Mouse (Mus musculus) megakaryocyte, embryonic 14.5 days (primary cell): ENCODE data around the gene Rwdd2a. TPM values are rescaled to one million over a fixed set of nuclear protein-coding genes. Genes with fewer than 3 reads are reported as not detected.

Experiments
- H3K27me3 ChIP-seq: replicated peaks from 2 replicates; pipeline ENCODE3; 2012; ENCODE audit warnings: inconsistent platforms
- H3K36me3 ChIP-seq: replicated peaks from 2 replicates; pipeline ENCODE3; 2012; ENCODE audit warnings: low read length, inconsistent platforms, mixed read lengths
- H3K4me1 ChIP-seq: 2 replicates; pipeline ENCODE4 v1.6.1; 2012; ENCODE audit warnings: inconsistent platforms
- H3K4me3 ChIP-seq: replicated peaks from 2 replicates; pipeline ENCODE3; 2012; ENCODE audit warnings: moderate library complexity, mild to moderate bottlenecking, inconsistent platforms
- H3K9me3 ChIP-seq: 2 replicates; pipeline ENCODE4 v1.6.1; 2012; ENCODE audit warnings: inconsistent platforms
- FLI1 ChIP-seq: IDR thresholded peaks from 2 replicates; pipeline ENCODE4 v1.6.1; 2012; ENCODE audit warnings: low read length, inconsistent platforms, mixed read lengths
- GATA1 ChIP-seq: IDR thresholded peaks from 3 replicates; pipeline ENCODE4 v1.6.1; 2012; ENCODE audit warnings: mixed read lengths, low read length, inconsistent platforms, borderline replicate concordance
- polyA plus RNA-seq: library from polyadenylated mRNA; stranded (reverse); fragments of >175 nt; gene quantifications from 2 replicates; pipeline ENCODE4 v1.2.3, GENCODE M21; 2012; ENCODE audit warnings: low replicate concordance; ENCODE audit not compliant: insufficient read depth

Rwdd2a gene
- polyA plus RNA-seq: not detected in 2 replicates

DNA sequence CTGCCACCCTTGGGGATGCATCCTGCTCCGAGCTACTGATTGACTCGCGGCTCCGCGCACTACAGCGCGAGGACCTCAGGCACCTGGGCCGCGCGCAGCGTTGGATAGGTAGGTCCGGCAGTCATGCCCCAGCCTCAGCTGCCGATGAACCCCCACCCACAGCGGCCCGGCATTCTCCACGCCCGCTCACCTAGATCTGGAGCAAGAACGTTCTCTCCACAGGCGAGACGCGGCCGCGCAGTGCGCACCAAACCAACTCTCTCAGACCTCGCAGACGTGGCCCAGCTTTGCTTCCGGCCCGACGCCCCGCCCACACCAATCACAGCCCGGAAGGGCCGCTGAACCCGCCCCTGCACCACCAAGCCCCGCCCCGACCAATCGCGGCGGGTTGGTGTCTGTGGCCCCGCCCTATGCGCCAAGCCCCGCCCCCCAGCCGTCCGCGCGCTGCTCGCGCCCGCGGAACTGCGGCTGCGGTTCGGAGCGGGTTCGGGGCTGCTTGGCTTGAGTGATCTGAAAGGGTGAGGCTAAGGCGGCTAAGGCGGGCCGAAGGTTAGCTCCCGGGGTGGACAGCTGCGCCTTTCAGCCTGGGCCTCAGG is at the start of gene Rwdd2a, which contains the start of gene Pgm3:
Rwdd2a (plus strand) TSS at position 452 of the 596 bp plus-strand sequence.
Pgm3 (minus strand) TSS at position 303 of the 596 bp plus-strand sequence.
- peaks cover 47% of the 10 kb centered on the region for H3K4me1 ChIP-seq
- no peaks in the 10 kb centered on the region for H3K27me3 ChIP-seq
- H3K36me3 ChIP-seq: peaks cover 37% of the 10 kb centered on the region
- no peaks in the 10 kb centered on the region for H3K9me3 ChIP-seq
- peak within 1 kb of the TSS; percentile 98 for H3K4me3 ChIP-seq
- no peak for TF ChIP-seq GATA1
- no peak for TF ChIP-seq FLI1

GRCm38 (mm10) chr9:86522335-86522734 is 49.5 kb upstream of the Rwdd2a start:
- Histone ChIP-seq H3K36me3 (peaks cover 91% of the 10 kb centered on the region), H3K9me3 (no peaks in the 10 kb centered on the region), H3K4me1 (no peaks in the 10 kb centered on the region), H3K27me3 (no peaks in the 10 kb centered on the region), H3K4me3 (no peak overlapping the region)
- TF ChIP-seq GATA1: no peak
- TF ChIP-seq FLI1: no peak

GRCm38 (mm10) chr9:86525600-86525999 is 46.2 kb upstream of the Rwdd2a start:
- H3K36me3 ChIP-seq: peaks cover 72% of the 10 kb centered on the region
- no peak for TF ChIP-seq GATA1
- TF ChIP-seq FLI1: no peak

GRCm38 (mm10) chr9:86534071-86534470 is 37.7 kb upstream of the Rwdd2a start:
- no peak overlapping the region for H3K4me3 ChIP-seq
- H3K4me1 ChIP-seq: no peaks in the 10 kb centered on the region
- H3K36me3 ChIP-seq: peaks cover 62% of the 10 kb centered on the region
- no peaks in the 10 kb centered on the region for H3K27me3 ChIP-seq
- TF ChIP-seq GATA1: no peak
- TF ChIP-seq FLI1: no peak
- no peaks in the 10 kb centered on the region for H3K9me3 ChIP-seq

More at GRCm38 (mm10) chr9:86525600-86525999, 46.2 kb upstream of the Rwdd2a start:
- no peak overlapping the region for H3K4me3 ChIP-seq
- no peaks in the 10 kb centered on the region for H3K4me1 ChIP-seq
- H3K9me3 ChIP-seq: no peaks in the 10 kb centered on the region
- no peaks in the 10 kb centered on the region for H3K27me3 ChIP-seq

GRCm38 (mm10) chr9:86543451-86543850 is 28.3 kb upstream of the Rwdd2a start:
- no peaks in the 10 kb centered on the region for H3K9me3 ChIP-seq
- H3K36me3 ChIP-seq: peaks cover 77% of the 10 kb centered on the region
- H3K4me3 ChIP-seq: no peak overlapping the region
- TF ChIP-seq GATA1 (no peak), FLI1 (no peak)
- H3K27me3 ChIP-seq: no peaks in the 10 kb centered on the region
- peaks cover 11% of the 10 kb centered on the region for H3K4me1 ChIP-seq

- no peaks in the 10 kb centered on the region for H3K9me3 ChIP-seq
- peaks cover 88% of the 10 kb centered on the region for H3K36me3 ChIP-seq
- H3K27me3 ChIP-seq: no peaks in the 10 kb centered on the region
- H3K4me1 ChIP-seq: peaks cover 13% of the 10 kb centered on the region
- TF ChIP-seq FLI1: no peak
- TF ChIP-seq GATA1: no peak
- H3K4me3 ChIP-seq: no peak overlapping the region
Observed at GRCm38 (mm10) chr9:86544559-86544958, 27.2 kb upstream of the Rwdd2a start.

DNA sequence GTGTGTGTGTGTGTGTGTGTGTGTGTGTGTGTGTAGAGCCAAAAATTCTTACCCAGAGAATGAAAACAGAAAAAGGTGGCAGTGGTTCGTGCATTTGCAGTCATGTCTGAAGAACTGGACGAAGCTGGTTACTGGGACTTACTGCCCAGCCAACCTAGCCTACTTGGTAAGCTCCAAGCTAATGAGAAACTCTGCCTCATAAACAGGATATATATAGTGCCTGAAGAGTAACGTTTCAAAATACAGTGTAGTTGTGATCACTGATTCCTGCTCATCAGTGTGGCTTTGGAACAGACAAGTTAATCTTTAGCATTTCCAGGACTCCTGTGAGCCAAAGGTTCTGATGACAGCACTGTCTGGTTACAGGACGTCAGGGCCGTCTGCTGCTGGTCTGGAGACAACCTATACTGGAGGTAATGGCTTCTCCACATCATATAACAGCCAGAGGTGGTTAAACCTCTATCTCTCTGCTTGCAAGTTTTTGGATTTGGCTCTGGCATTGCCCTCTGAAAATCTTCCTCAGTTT is 22.1 kb upstream of the Rwdd2a start:
- Histone ChIP-seq H3K9me3 (no peaks in the 10 kb centered on the region), H3K4me3 (no peak overlapping the region), H3K4me1 (peaks cover 13% of the 10 kb centered on the region), H3K27me3 (no peaks in the 10 kb centered on the region), H3K36me3 (peaks cover 96% of the 10 kb centered on the region)
- TF ChIP-seq FLI1 (no peak), GATA1 (no peak)

- Histone ChIP-seq H3K9me3 (no peaks in the 10 kb centered on the region), H3K27me3 (no peaks in the 10 kb centered on the region), H3K4me1 (peaks cover 13% of the 10 kb centered on the region), H3K36me3 (peaks cover 96% of the 10 kb centered on the region), H3K4me3 (no peak overlapping the region)
- TF ChIP-seq GATA1 (no peak), FLI1 (no peak)
Observed at GRCm38 (mm10) chr9:86550717-86551116, 21.1 kb upstream of the Rwdd2a start.

GRCm38 (mm10) chr9:86553886-86554285 is 17.9 kb upstream of the Rwdd2a start:
- H3K4me1 ChIP-seq: no peaks in the 10 kb centered on the region
- no peak for TF ChIP-seq GATA1
- no peak for TF ChIP-seq FLI1
- H3K36me3 ChIP-seq: peaks cover 97% of the 10 kb centered on the region
- H3K4me3 ChIP-seq: no peak overlapping the region
- no peaks in the 10 kb centered on the region for H3K9me3 ChIP-seq
- H3K27me3 ChIP-seq: no peaks in the 10 kb centered on the region

DNA sequence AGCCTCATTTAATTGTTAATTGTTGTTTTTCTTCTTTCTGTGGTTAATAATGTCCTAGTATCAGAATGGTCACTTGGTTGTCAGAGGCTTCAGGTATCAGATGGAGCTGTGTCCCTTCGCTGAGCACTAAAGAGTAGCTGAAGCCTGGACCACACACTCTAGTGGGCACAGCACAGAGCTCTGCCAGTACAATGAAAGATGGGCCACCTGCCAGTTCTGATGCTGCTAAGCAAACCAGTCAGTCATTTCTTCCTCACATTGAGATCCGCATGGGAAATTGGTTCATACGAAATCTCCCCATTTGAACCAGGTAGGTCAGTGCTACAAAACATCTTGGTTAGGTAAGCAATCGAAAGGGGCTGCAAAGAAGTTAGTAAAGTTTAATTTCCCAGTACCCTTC is 17.1 kb upstream of the Rwdd2a start:
- H3K4me3 ChIP-seq: no peak overlapping the region
- H3K4me1 ChIP-seq: no peaks in the 10 kb centered on the region
- TF ChIP-seq FLI1 (no peak), GATA1 (no peak)
- peaks cover 96% of the 10 kb centered on the region for H3K36me3 ChIP-seq
- H3K9me3 ChIP-seq: no peaks in the 10 kb centered on the region
- no peaks in the 10 kb centered on the region for H3K27me3 ChIP-seq

DNA sequence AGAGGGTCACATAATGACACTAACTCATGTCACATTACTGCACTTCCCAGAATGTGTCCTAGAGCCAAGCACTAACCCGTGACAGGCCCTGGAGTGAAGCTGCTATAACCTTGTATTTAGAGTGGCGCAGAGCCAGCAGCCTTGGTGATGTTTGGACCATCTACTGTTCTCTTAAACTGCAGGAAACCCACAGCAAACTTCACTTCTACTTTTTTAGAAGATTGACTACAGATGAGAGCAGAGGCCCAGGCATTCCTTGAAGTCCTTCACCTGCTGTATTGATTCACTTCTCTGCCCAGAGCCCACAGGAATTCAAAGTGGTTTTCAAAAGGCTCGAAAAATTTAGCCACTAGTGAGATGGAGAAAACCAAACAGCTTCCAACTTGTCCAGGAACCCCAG is 11.2 kb upstream of the Rwdd2a start:
- TF ChIP-seq FLI1 (no peak), GATA1 (no peak)
- H3K4me3 ChIP-seq: no peak overlapping the region
- peaks cover 92% of the 10 kb centered on the region for H3K36me3 ChIP-seq
- no peaks in the 10 kb centered on the region for H3K9me3 ChIP-seq
- no peaks in the 10 kb centered on the region for H3K27me3 ChIP-seq
- H3K4me1 ChIP-seq: no peaks in the 10 kb centered on the region
